In genomic region chr17:34032174-34032632, GRCm38 (mm10) we compare ENCODE assay signal across 8 mouse cellular contexts. TPM values are rescaled to one million over a fixed set of nuclear protein-coding genes. Genes with fewer than 3 reads are reported as not detected.
DNase-seq lines count a peak whose midpoint lies in the region; ATAC-seq lines count a peak whose summit lies in the region.

No protein-coding gene starts in this region.

- peak; percentile 5; the same call in 1 of the 2 replicates for ATAC-seq in limb, embryonic 15.5 days (ENCODE audit: insufficient number of reproducible peaks, low FRiP score, low TSS enrichment, low read depth)
- ATAC-seq in midbrain, embryonic 15.5 days (replicated peaks) = 0 out of 2 replicates have a peak, but pooled peaks have one; percentile 1

- H3K27ac ChIP-seq in limb, embryonic 15.5 days = peak overlapping the region; percentile 97
- peak overlapping the region; percentile 99 for H3K27ac ChIP-seq in midbrain, embryonic 15.5 days

- under 1% methylated on average over 19 of the region's 48 CpGs for WGBS in limb, embryonic 15.5 days
- WGBS in midbrain, embryonic 15.5 days = under 1% methylated on average over 31 of the region's 48 CpGs

- H3K4me1 ChIP-seq in limb, embryonic 15.5 days = peaks cover 60% of the 10 kb centered on the region
- peaks cover 55% of the 10 kb centered on the region for H3K4me1 ChIP-seq in midbrain, embryonic 15.5 days

- no peaks in the 10 kb centered on the region for H3K27me3 ChIP-seq in limb, embryonic 15.5 days
- H3K27me3 ChIP-seq in midbrain, embryonic 15.5 days (replicated peaks) = no peaks in the 10 kb centered on the region

- peak overlapping the region; percentile 90 for H3K9ac ChIP-seq in limb, embryonic 15.5 days
- H3K9ac ChIP-seq in midbrain, embryonic 15.5 days = peak overlapping the region; percentile 75

- peak overlapping the region; percentile 96 for H3K4me3 ChIP-seq in limb, embryonic 15.5 days
- H3K4me3 ChIP-seq in midbrain, embryonic 15.5 days = peak overlapping the region; percentile 71

- peaks cover 61% of the 10 kb centered on the region for H3K36me3 ChIP-seq in limb, embryonic 15.5 days
- peaks cover 26% of the 10 kb centered on the region for H3K36me3 ChIP-seq in midbrain, embryonic 15.5 days (replicated peaks)

- H3K9me3 ChIP-seq in limb, embryonic 15.5 days = no peaks in the 10 kb centered on the region
- no peaks in the 10 kb centered on the region for H3K9me3 ChIP-seq in midbrain, embryonic 15.5 days

- intact Hi-C loops in heart, postnatal 25 days (cut with DNase I) = no loop called here

- DNase-seq in urinary bladder, postnatal 25 days (ENCODE audit: low spot score) = peak; percentile 71
- DNase-seq in urinary bladder, adult 2 months (ENCODE audit: low spot score) = no peak
- DNase-seq in c-Kit-positive CD71-positive TER-119-positive erythroid progenitor cells, embryonic 14.5 days (ENCODE audit: low spot score) = peak; percentile 64
- peak; percentile 48 for DNase-seq in heart, postnatal 25 days (ENCODE audit: low spot score)
- peak; percentile 75 to 76 for DNase-seq in thymus, postnatal 10 days (ENCODE audit: low spot score in 2 of 2)
- no peak for DNase-seq in right cerebral cortex, adult 18-20 months

- H3K4me2 ChIP-seq in limb, embryonic 15.5 days = peak overlapping the region; percentile 80
- H3K4me2 ChIP-seq in midbrain, embryonic 15.5 days = peak overlapping the region; percentile 80

RNA-seq across cellular contexts. Expression of gene Rxrb, which starts 0.6 kb away (rescaled TPM):
- 47.7 and 53.1 TPM in 2 replicates for polyA plus RNA-seq in urinary bladder, adult 2 months (2012; rRNA removed)
- 10 to 100 TPM; 40.5 to 42.1 TPM for total RNA-seq in heart, postnatal 25 days (2021)
- 44.4 and 52.5 TPM in 2 replicates for polyA plus RNA-seq in limb, embryonic 15.5 days (2015; fragmentation: Nextera tagmentation; extraction: Ambion mirVana)
- polyA plus RNA-seq in midbrain, embryonic 15.5 days (2015; fragmentation: Nextera tagmentation; extraction: Ambion mirVana) = 64.7 and 65.5 TPM in 2 replicates

RNA-seq across cellular contexts. Expression of gene Slc39a7, which starts 0.7 kb away (rescaled TPM):
- polyA plus RNA-seq in urinary bladder, adult 2 months (2012; rRNA removed) = 106 and 110 TPM in 2 replicates
- 10 to 100 TPM; 60.4 to 61.3 TPM for total RNA-seq in heart, postnatal 25 days (2021)
- 258 and 259 TPM in 2 replicates for polyA plus RNA-seq in limb, embryonic 15.5 days (2015; fragmentation: Nextera tagmentation; extraction: Ambion mirVana)
- polyA plus RNA-seq in midbrain, embryonic 15.5 days (2015; fragmentation: Nextera tagmentation; extraction: Ambion mirVana) = 178 and 184 TPM in 2 replicates

RNA-seq across cellular contexts. Expression of gene H2-Ke6, which starts 4.3 kb away (rescaled TPM):
- 86.6 and 112 TPM in 2 replicates for polyA plus RNA-seq in urinary bladder, adult 2 months (2012; rRNA removed)
- 100 to 1,000 TPM in 1 of 2 experiments, 10 to 100 TPM in 1; 98.1 to 100 TPM for total RNA-seq in heart, postnatal 25 days (2021)
- polyA plus RNA-seq in limb, embryonic 15.5 days (2015; fragmentation: Nextera tagmentation; extraction: Ambion mirVana) = 45.0 and 50.3 TPM in 2 replicates
- 65.6 and 74.1 TPM in 2 replicates for polyA plus RNA-seq in midbrain, embryonic 15.5 days (2015; fragmentation: Nextera tagmentation; extraction: Ambion mirVana)

RNA-seq across cellular contexts. Expression of gene Col11a2, which starts 7.0 kb away (rescaled TPM):
- 0.99 and 1.8 TPM in 2 replicates for polyA plus RNA-seq in urinary bladder, adult 2 months (2012; rRNA removed)
- total RNA-seq in heart, postnatal 25 days (2021) = 1 to 10 TPM; 1.1 to 2.2 TPM
- 94.4 and 96.5 TPM in 2 replicates for polyA plus RNA-seq in limb, embryonic 15.5 days (2015; fragmentation: Nextera tagmentation; extraction: Ambion mirVana)
- 3.2 and 4.8 TPM in 2 replicates for polyA plus RNA-seq in midbrain, embryonic 15.5 days (2015; fragmentation: Nextera tagmentation; extraction: Ambion mirVana)

RNA-seq across cellular contexts. Expression of gene Ring1, which starts 7.7 kb away (rescaled TPM):
- 46.1 and 76.8 TPM in 2 replicates for polyA plus RNA-seq in urinary bladder, adult 2 months (2012; rRNA removed)
- 10 to 100 TPM; 12.6 to 13.2 TPM for total RNA-seq in heart, postnatal 25 days (2021)
- polyA plus RNA-seq in limb, embryonic 15.5 days (2015; fragmentation: Nextera tagmentation; extraction: Ambion mirVana) = 18.1 and 18.9 TPM in 2 replicates
- 22.8 and 26.3 TPM in 2 replicates for polyA plus RNA-seq in midbrain, embryonic 15.5 days (2015; fragmentation: Nextera tagmentation; extraction: Ambion mirVana)

Comparison
In these comparisons a context has a peak if more than half of its experiments do, and no peak if none do; other contexts are left out.
1. DNase-seq: peak in urinary bladder, postnatal 25 days (single experiment), c-Kit-positive CD71-positive TER-119-positive erythroid progenitor cells, embryonic 14.5 days (single experiment), heart, postnatal 25 days (single experiment) and thymus, postnatal 10 days (2 of 2); none in urinary bladder, adult 2 months (single experiment) and right cerebral cortex, adult 18-20 months (single experiment).